Mouse (Mus musculus) retina, adult 2 months (tissue): ENCODE measurements around the gene Hist1h3c.
"Not testable (repeated sequence)": the region's sequence is repeated elsewhere in the genome, so short reads cannot be mapped to it uniquely, and the experiment has no call there.

ENCODE experiments used
- DNase-seq: peaks from one replicate; pipeline ENCODE4 v3.0.0-alpha.2; 2012; ENCODE audit warnings: low read depth, low spot score

The Hist1h3c gene

DNA sequence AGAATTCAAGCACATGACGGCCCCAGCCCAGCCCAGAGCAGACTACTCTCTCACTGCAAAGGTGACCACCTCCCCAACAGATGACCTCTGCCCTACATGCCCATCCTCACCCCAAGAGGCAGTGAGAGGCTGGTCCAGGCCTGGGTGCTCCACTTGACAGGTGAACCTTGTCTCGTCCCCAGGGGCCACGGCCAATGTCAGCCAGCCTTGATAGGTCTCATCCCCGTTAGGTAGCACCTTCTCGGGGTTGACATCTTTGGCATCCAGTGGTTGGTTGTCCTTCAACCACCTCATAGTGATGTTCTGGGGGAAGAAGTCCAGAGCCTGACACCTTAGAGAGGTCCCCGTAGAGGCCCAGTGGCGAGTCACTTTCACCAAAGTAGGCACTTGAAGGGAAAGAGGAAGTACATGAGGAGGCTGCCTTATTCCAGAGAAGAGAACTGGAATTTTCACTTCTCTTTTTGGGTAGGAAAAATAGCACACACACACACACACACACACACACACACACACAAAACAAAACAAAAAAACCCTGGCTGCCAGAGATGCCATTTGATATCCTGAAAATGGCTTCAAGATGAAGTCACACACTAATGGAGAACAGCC lies 39.5 kb downstream of the Hist1h3c start:
- no peak for DNase-seq

DNA sequence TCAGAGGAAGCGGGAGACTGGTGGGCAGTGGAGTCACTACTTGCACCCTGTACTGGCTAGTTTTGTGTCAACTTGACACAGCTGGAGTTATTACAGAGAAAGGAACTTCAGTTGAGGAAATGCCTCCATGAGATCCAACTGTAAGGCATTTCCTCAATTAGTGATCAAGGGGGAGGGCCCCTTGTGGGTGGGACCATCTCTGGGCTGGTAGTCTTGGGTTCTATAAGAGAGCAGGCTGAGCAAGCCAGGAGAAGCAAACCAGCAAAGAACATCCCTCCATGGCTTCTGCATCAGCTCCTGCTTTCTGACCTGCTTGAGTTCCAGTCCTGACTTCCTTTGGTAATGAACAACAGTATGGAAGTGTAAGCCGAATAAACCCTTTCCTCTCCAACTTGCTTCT lies 42.6 kb downstream of the Hist1h3c start:
- not testable (repeated sequence) for DNase-seq

DNA sequence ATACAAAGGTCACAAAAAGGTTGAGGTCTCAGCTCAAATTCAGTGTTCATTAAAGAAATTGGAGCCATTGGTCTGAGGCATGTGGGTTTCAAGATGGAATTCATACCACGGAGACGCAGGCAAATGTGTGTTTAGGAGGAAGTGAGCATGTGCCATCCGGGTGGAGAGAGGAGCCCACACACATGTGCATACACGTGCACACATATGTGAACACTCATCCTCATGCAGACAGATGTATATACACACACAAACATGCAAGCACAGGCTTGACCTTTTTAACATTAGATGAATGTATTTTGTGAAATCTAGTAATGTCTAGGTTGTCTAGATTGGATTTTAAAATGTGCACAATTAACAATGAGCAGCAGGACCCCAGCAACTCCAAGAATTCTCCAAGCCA lies 43.2 kb downstream of the Hist1h3c start:
- DNase-seq: no peak

DNA sequence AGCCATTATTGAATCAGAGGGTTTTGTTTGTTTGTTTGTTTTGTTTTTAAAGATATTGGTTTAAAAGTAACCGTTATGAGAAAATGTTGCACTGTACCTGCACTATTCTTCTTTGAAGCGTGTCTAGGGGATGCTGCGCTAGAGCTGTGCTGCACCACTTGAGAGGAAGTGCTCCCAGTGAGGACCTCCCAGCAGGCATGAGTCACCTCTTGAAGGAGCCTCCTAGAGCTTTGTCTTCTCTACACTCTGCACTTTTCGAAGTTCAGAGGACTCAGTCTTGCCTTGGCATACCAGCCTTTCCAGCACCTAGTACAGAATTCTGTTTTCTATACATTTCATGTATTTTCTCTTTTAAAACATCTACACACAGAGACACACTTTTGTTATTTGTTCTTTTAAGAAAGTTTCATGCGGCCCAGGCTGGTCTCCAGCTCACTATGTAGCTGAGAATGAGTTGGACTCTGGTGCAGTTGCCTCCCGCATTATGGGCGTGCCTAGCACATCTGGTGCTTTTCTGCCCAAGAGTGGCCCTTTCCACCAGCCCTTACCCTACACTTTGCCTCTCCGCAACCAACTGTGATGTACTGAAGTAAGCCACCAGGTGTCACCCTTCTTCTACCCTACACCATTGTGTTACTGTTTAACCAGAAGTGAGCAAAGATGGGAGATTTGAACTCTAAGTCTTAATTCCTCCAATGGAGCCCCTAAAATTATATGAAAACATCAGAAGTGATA lies 44.4 kb downstream of the Hist1h3c start:
- DNase-seq: peak; percentile 73

DNA sequence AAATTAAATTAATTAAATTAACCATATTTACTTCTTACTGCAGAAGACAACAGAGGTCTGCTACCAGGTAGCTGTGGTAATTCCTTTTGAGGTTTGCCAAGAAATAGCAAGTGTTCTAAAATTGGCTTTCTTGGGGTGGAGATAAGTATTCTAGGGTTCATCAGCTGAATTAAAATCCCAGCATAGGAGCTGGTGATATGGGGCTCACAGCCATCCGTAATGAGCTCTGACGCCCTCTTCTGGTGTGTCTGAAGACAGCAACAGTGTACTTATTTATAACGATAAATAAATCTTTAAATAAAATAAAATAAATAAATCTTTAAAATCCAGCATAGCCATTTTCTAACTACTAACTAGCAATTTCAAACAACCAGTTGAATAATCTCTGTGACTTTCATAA lies 45.6 kb downstream of the Hist1h3c start:
- DNase-seq: no peak

DNA sequence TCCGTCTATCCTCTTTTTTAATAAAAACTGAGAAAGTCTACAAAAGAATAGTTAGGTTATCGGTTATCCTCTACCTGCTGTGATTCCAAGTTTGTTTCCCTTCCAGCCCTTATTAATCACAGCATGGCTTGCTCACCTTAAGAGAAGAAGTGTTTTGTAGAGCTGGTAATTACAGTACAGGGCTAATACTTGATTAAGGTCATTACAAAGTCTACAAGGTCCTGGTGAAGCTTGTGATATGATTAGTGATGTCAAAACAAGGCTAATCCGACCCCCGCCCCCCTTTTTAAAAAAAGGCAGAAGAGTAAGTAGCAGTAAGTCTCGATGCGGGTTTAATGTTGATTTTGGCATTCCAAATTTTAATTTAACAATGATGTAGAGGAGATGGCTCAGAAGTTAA lies 46.4 kb downstream of the Hist1h3c start:
- DNase-seq: peak; percentile 79

DNA sequence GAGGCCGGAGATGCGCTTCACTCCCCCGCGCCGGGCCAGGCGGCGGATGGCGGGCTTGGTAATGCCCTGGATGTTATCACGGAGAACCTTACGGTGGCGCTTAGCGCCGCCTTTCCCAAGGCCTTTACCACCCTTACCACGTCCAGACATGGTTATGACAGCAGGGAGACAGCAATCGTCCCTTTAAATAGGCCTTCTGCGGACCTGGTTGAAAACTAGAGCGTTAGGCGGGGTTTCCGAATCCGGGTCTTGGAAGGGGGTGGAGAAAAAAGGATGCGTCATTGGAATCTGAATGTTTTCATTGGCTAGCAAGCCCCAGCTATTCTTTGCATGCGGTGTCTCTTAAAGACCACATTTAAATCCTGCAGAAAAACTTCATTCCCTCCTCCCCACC lies 47.1 kb downstream of the Hist1h3c start, which contains the start of gene Hist1h4c:
Gene Hist1h4c (minus strand): TSS at position 155 of the 394 bp plus-strand sequence.
- peak; percentile 100 for DNase-seq

DNA sequence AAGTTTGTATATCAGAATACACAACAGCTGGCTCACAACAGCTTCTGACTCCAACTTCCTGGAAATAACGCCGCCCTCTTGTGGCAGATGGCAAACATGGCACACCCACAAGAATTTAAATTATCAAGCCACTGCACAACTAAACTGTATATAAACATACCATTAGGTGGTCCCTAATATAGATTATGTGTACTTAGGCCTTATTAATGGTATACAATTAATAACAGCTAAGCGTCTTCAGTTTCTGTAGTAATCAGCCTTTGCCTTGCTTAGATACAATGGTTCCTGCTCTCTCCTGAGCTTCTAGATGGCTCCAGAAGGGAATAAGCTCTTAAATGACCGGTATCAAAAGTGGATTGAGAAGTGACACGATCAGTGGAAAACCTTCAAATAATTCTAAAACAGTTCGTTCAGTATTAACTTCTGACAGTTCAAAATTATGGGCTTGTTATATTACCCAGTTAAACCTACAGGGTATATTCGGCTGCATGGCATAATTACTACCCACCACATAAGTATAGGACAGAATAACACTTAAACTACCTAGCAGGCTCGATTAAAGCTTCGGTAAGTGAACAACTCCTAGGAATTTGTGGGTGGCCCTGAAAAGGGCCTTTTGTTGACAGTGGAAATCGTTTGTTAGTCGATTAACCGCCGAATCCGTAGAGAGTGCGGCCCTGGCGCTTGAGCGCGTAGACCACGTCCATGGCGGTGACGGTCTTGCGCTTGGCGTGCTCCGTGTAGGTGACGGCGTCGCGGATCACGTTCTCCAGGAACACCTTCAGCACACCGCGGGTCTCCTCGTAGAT lies 47.7 kb downstream of the Hist1h3c start:
- no peak for DNase-seq

DNA sequence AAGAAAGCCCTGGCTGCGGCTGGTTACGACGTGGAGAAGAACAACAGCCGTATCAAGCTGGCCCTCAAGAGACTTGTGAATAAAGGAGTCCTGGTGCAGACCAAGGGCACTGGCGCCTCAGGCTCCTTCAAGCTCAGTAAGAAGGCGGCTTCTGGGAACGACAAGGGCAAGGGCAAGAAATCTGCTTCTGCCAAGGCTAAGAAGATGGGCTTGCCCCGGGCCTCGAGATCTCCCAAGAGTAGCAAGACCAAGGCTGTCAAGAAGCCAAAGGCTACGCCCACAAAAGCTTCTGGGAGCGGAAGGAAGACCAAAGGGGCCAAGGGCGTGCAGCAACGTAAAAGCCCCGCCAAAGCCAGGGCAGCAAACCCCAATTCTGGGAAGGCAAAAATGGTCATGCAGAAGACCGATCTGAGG lies 49.3 kb downstream of the Hist1h3c start:
- no peak for DNase-seq

DNA sequence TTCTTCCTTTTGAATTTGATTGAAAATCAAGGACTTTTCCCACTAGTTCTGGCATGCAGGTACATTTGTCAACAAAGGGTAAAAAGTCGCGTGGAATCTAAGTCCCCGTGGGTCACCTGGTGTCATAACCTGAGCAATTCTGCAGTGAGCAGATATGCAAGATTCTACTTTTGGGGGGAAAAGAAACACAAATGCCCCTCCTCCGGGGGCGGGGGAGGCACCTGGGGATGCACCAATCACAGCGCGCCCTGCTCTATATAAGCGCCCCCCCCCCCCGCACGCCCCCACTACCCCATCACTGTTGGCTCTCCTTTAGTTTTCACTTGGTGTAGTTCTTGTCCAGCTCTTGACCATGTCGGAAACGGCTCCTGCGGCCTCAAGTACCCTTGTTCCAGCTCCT lies 49.9 kb downstream of the Hist1h3c start, which contains the start of gene Hist1h1t:
Gene Hist1h1t (plus strand): TSS at position 301 of the 400 bp plus-strand sequence.
- DNase-seq: no peak
